Mouse (Mus musculus) ES-CJ7 (cell line): ENCODE data around the gene Pfkp.

Experiments
- DNase-seq: peaks from one replicate; pipeline ENCODE4 v3.0.0; 2011; ENCODE audit warnings: low read depth, low spot score

Gene Pfkp

GRCm38 (mm10) chr13:6613690-6614445 is 34.7 kb downstream of the Pfkp start:
- DNase-seq: no peak

DNA sequence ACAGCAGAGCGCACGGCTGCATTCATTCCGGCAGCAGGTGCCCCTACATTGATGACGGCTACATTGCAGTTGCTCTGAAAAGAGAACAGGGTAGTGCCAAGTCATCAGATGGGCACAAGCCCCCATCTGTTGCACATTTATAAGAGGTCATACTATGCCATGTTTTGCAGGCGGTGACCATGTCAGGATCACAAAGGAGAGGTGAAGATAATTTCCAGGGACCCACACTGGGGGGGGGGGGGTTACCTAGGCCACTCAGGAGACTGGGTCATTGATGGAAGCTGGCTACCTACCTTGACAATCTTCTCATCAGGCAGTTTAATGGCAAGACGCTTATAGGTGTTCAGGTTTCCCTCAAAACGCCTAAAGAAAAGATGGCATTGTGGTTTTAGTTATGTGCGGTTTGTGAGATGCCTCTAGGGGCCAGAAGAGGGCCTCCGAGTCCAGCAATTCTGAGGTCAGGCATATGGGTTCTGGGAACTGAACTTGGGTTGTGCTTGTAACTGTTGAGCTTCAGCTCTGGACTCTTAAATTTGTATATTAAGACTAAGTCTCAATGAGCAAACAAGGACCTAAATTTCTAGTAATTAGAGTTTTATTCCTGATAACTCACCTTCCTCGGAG is 45.7 kb downstream of the Pfkp start:
- peak; percentile 12 for DNase-seq

DNA sequence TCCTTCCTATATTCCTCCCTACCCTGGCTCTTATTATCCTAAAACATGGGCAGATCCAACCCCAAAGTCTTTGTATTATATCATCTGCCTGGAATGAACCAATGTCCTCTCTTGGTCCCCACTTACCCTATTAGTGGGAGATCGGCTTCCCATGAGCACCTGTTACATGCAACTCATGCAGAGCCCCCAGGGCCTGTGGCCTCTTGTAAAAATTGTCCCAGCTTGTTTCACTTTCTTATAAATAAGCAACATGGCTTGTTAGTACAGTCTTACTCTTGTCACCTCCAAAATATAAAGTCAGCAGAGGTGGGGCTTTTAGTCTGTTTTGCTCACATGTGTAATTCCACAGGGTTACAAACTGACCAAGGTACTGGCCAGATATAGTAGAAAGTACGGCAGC is 46.9 kb downstream of the Pfkp start:
- DNase-seq: no peak

GRCm38 (mm10) chr13:6600626-6601025 is 48.0 kb downstream of the Pfkp start:
- no peak for DNase-seq

GRCm38 (mm10) chr13:6597801-6598200 is 50.8 kb downstream of the Pfkp start:
- DNase-seq: no peak

GRCm38 (mm10) chr13:6595403-6595802 is 53.2 kb downstream of the Pfkp start:
- DNase-seq: no peak

DNA sequence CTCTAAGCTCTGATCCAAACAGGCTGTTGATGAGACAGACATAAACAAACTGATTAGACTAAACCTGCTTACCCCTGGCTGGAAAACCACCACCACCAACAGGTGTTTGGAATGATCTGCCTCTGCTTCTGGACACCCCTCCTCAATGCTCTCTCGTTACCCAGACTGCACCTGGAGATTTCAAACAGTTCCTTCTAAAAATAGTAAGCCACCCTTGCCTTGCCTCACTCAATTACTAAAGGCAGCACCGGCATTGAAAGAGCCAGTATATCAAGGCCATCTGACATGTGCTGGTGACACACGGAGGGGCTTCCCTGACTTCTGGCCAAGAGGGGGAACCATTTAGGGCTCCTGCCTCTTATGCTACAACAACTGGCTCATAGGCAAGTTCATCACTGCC is 57.7 kb downstream of the Pfkp start:
- DNase-seq: no peak

GRCm38 (mm10) chr13:6586009-6586408 is 62.6 kb downstream of the Pfkp start:
- peak; percentile 43 for DNase-seq

DNA sequence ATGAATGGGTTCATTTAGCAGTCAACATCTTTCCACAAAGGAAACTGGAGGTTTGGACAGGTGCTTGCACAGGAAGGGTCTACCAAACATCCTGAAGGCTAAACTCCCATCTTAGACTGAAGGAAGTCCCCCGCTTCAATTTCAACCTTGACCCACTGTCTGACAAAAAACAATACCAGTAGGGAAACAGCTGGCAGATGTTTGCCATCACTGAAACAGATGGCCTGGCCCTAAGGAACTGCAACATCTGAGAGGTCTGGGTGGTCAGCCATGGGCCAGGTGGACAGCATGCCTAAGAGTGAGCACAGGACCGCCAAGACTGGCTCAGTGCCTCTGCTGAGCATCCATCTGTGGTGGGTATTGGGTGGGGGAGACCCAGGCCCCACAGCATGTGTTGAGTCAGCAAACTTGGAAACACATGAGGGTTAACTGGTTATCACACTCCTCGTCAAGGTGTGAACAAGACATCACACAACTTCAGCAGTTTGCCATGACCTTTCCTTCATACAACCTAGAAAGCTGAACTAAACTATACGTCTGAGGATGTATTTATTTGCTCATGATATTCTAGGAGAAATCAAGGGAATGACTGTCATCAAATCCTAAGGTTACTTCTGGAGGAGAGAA is 65.0 kb downstream of the Pfkp start:
- DNase-seq: no peak

DNA sequence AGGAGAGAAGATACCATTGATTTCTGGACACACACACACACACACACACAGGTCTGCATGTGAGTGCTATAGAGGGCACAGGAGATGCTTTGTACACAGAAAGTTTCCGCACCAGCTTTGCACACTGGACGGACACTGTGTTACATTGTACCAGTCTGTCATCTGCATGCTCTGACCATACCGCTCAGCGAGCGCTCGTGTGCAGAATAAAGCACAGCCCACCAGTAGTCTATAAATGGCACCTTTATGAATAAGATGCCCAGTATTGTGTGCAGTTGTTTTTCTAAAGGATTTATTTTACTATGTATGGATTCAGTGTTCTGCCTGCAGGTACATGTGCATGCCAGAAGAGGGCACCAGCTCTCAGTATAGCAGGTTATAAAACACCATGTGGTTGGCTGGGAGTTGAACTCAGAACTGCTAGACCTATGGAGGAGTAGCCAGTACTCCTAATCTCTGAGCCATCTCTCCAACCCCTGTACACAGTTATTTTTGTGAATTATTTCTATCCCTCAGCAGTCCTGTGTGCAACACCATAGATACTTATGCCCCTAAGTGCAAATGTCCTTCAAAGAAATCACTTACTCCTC is 72.6 kb downstream of the Pfkp start:
- DNase-seq: peak; percentile 54

- no peak for DNase-seq
Measured at GRCm38 (mm10) chr13:6565571-6565970, 83.0 kb downstream of the Pfkp start.

GRCm38 (mm10) chr13:6562409-6562808 is 86.2 kb downstream of the Pfkp start:
- no peak for DNase-seq

DNA sequence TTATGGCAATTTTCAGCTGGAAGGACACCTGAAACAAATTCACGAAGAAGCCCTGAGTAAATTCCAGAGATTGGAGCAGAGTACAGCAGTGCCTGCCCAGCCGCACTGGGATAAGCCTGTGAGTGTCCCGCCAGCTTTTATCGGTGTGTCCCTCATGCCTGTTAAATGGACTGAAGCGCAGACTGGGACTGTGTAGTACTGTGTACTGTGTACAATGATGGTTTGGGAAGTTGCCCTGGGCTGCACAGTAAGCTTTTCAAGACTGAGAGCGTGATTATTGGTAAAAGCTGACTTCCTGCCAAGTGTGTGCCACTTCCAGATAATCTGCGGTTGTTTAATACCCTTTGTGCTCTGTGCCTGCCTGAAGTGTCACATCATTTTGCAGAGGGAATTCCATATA is 90.8 kb downstream of the Pfkp start:
- DNase-seq: no peak

- no peak for DNase-seq
Measured at GRCm38 (mm10) chr13:6555656-6556055, 92.9 kb downstream of the Pfkp start.

GRCm38 (mm10) chr13:6553708-6554107 is 94.9 kb downstream of the Pfkp start:
- no peak for DNase-seq

GRCm38 (mm10) chr13:6535287-6535932 is 113.2 kb downstream of the Pfkp start:
- DNase-seq: no peak

DNA sequence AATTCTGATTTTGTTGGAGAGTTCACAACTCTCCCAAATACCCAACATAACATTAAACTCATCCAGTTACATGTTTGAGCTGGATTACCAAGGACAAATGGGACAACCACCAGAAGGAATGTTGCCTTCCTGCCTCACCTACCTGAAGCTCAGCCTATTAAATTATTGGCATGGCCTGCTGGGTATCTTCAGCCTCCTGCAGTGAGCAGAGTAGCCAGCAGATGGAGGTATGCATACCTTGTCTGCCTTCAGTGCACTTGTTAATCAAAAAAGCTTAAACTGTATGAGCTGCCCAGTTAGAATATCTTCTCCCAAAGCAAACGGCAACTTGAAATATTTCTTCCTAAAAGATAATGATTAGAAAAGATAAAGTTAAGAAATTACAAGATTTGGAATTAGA is 115.9 kb downstream of the Pfkp start:
- peak; percentile 57 for DNase-seq
